Mouse (Mus musculus) thymus, postnatal 10 days (tissue): ENCODE measurements around the gene Ppp2r5c.

Experiments
- DNase-seq, 2 experiments: peaks; one replicate each; pipeline ENCODE4 v3.0.0; 2021; ENCODE audit warnings: low spot score in 2 of 2

The Ppp2r5c gene

GRCm38 (mm10) chr12:110510171-110510871 is 63.4 kb downstream of the Ppp2r5c start:
- DNase-seq = no peak

GRCm38 (mm10) chr12:110511201-110511600 is 64.3 kb downstream of the Ppp2r5c start:
- DNase-seq = no peak

GRCm38 (mm10) chr12:110511856-110512433 is 65.0 kb downstream of the Ppp2r5c start:
- no peak for DNase-seq

- DNase-seq = no peak
Observed at GRCm38 (mm10) chr12:110512884-110513283, 66.0 kb downstream of the Ppp2r5c start.

- DNase-seq = no peak
Observed at GRCm38 (mm10) chr12:110515676-110516075, 68.8 kb downstream of the Ppp2r5c start.

GRCm38 (mm10) chr12:110520236-110520987 is 73.5 kb downstream of the Ppp2r5c start:
- DNase-seq = no peak

- DNase-seq = no peak
Observed at GRCm38 (mm10) chr12:110523526-110523925, 76.6 kb downstream of the Ppp2r5c start.

GRCm38 (mm10) chr12:110532711-110533110 is 85.8 kb downstream of the Ppp2r5c start:
- no peak for DNase-seq

GRCm38 (mm10) chr12:110533151-110533550 is 86.2 kb downstream of the Ppp2r5c start:
- DNase-seq = no peak

- DNase-seq = no peak
Observed at GRCm38 (mm10) chr12:110533832-110534231, 86.9 kb downstream of the Ppp2r5c start.

- no peak for DNase-seq
Observed at GRCm38 (mm10) chr12:110535361-110535760, 88.4 kb downstream of the Ppp2r5c start.

GRCm38 (mm10) chr12:110537751-110538150 is 90.8 kb downstream of the Ppp2r5c start:
- no peak for DNase-seq

- DNase-seq = no peak
Observed at GRCm38 (mm10) chr12:110539346-110539745, 92.4 kb downstream of the Ppp2r5c start.

- DNase-seq = no peak
Observed at GRCm38 (mm10) chr12:110539798-110540197, 92.9 kb downstream of the Ppp2r5c start.

- no peak for DNase-seq
Observed at GRCm38 (mm10) chr12:110540273-110540672, 93.4 kb downstream of the Ppp2r5c start.

- DNase-seq = no peak
Observed at GRCm38 (mm10) chr12:110541001-110541400, 94.1 kb downstream of the Ppp2r5c start.

- DNase-seq = no peak
Observed at GRCm38 (mm10) chr12:110541528-110541927, 94.6 kb downstream of the Ppp2r5c start.

- no peak for DNase-seq
Observed at GRCm38 (mm10) chr12:110545040-110545701, 98.3 kb downstream of the Ppp2r5c start.

GRCm38 (mm10) chr12:110547573-110547972 is 100.7 kb downstream of the Ppp2r5c start:
- DNase-seq = no peak

- DNase-seq = no peak
Observed at GRCm38 (mm10) chr12:110549437-110550112, 102.7 kb downstream of the Ppp2r5c start.

GRCm38 (mm10) chr12:110550364-110550763 is 103.4 kb downstream of the Ppp2r5c start:
- DNase-seq = no peak

GRCm38 (mm10) chr12:110552113-110552512 is 105.2 kb downstream of the Ppp2r5c start:
- no peak for DNase-seq
